Mouse (Mus musculus): Measurements from ENCODE around the gene Ugt1a9.

The Ugt1a9 gene

GRCm38 (mm10) chr1:88262255-88262654 is 191.7 kb downstream of the Ugt1a9 start:
- DNase-seq = peak; percentile 45

GRCm38 (mm10) chr1:88262961-88263360 is 192.4 kb downstream of the Ugt1a9 start:
- DNase-seq = peak; percentile 26

- peak; percentile 18 for DNase-seq
Observed at GRCm38 (mm10) chr1:88263778-88264177, 193.2 kb downstream of the Ugt1a9 start.

GRCm38 (mm10) chr1:88264237-88264868 is 193.8 kb downstream of the Ugt1a9 start:
- DNase-seq = peak; percentile 10

GRCm38 (mm10) chr1:88264869-88265240 is 194.3 kb downstream of the Ugt1a9 start:
- DNase-seq = peak; percentile 22

GRCm38 (mm10) chr1:88266123-88266522 is 195.5 kb downstream of the Ugt1a9 start:
- DNase-seq = no peak

- no peak for DNase-seq
Observed at GRCm38 (mm10) chr1:88267489-88267888, 196.9 kb downstream of the Ugt1a9 start.

GRCm38 (mm10) chr1:88268070-88268469 is 197.5 kb downstream of the Ugt1a9 start:
- DNase-seq = no peak
